Mouse (Mus musculus): ENCODE results near the gene Focad.

GRCm38 (mm10) chr4:88159700-88160099 lies 65.3 kb downstream of the Focad start:
- TF ChIP-seq POLR2A (IDR thresholded peaks at IDR 0.05; ENCODE audit: borderline replicate concordance, insufficient read depth, low read length), result no peak
- TF ChIP-seq CTCF (IDR thresholded peaks at IDR 0.05; ENCODE audit: borderline replicate concordance, insufficient read depth, low read depth, low read length), result no peak

Data from cerebellum, adult 2 months (tissue).